Mouse (Mus musculus) bone marrow macrophage, adult 2 months (primary cell): ENCODE results near the gene Mrpl47. TPM values are rescaled to one million over a fixed set of nuclear protein-coding genes. Genes with fewer than 3 reads are reported as not detected.
"Not testable (repeated sequence)": the region's sequence is repeated elsewhere in the genome, so short reads cannot be mapped to it uniquely, and the experiment has no call there.

Experiments used
- H3K27ac ChIP-seq: 2 replicates; pipeline ENCODE4 v1.5.1; 2012; ENCODE audit warnings: low read depth, low read length; ENCODE audit not compliant: insufficient read depth
- H3K4me1 ChIP-seq: 2 replicates; pipeline ENCODE4 v1.6.1; 2012; ENCODE audit warnings: low read length; ENCODE audit not compliant: control insufficient read depth, insufficient read depth
- H3K4me3 ChIP-seq: 2 replicates; pipeline ENCODE4 v1.5.1; 2012; ENCODE audit warnings: mild to moderate bottlenecking, low read length, moderate library complexity; ENCODE audit not compliant: insufficient read depth
- CTCF ChIP-seq: IDR thresholded peaks from 2 replicates; pipeline ENCODE4 v1.5.1; 2012; ENCODE audit warnings: low read depth, mild to moderate bottlenecking, low read length, moderate library complexity
- POLR2A ChIP-seq: IDR thresholded peaks from 2 replicates; pipeline ENCODE4 v1.6.1; 2012; ENCODE audit warnings: mild to moderate bottlenecking, low read depth, low read length, borderline replicate concordance
- polyA plus RNA-seq: library from polyadenylated mRNA; stranded (reverse); fragments of >200 nt; gene quantifications from 2 replicates; pipeline ENCODE4 v1.2.4, GENCODE M21; 2012; ENCODE audit not compliant: missing spikeins, insufficient read depth, insufficient read length

Gene Mrpl47
- polyA plus RNA-seq, 1 experiment = 13.2 TPM

- H3K4me3 ChIP-seq = peak overlapping the region; percentile 97
- H3K27ac ChIP-seq = peak overlapping the region; percentile 78
- TF ChIP-seq CTCF (no peak), POLR2A (no peak)
- peaks cover 3% of the 10 kb centered on the region; the same call in 1 of the 2 replicates for H3K4me1 ChIP-seq
Measured at GRCm38 (mm10) chr3:32708368-32709231, 28.8 kb downstream of the Mrpl47 start.

- Histone ChIP-seq H3K27ac (no peak overlapping the region), H3K4me1 (peaks cover 3% of the 10 kb centered on the region; the same call in 1 of the 2 replicates), H3K4me3 (peak overlapping the region; percentile 51)
- TF ChIP-seq CTCF (no peak), POLR2A (no peak)
Measured at GRCm38 (mm10) chr3:32708052-32708367, 29.4 kb downstream of the Mrpl47 start.

- not testable (repeated sequence) for H3K27ac ChIP-seq, H3K4me1 ChIP-seq, H3K4me3 ChIP-seq
Measured at GRCm38 (mm10) chr3:32705647-32706348, 31.6 kb downstream of the Mrpl47 start, which contains the start of gene Actl6a. TSS of gene Actl6a (plus strand) at chr3:32706298.

- not testable (repeated sequence) for H3K27ac ChIP-seq, H3K4me1 ChIP-seq, H3K4me3 ChIP-seq
Measured at GRCm38 (mm10) chr3:32704632-32705031, 32.8 kb downstream of the Mrpl47 start.

DNA sequence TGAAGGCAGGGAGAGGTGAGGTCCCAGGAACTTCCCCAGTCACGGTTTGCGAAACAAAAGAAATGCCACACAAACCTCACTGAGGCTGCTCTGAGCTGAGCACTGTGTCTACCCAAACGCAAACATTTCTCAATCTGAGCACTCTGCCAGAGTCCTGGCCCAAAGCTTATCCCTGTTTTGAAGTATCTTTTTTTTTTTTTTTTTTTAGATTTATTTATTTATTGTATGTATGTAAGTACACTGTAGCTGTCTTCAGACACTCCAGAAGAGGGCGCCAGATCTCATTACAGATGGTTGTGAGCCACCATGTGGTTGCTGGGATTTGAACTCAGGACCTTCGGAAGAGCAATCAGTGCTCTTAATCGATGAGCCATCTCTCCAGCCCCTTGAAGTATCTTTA is 33.4 kb downstream of the Mrpl47 start:
- H3K4me1 ChIP-seq, H3K4me3 ChIP-seq, H3K27ac ChIP-seq: not testable (repeated sequence)

GRCm38 (mm10) chr3:32698228-32698863 is 39.1 kb downstream of the Mrpl47 start:
- H3K4me3 ChIP-seq = no peak overlapping the region
- TF ChIP-seq POLR2A (no peak), CTCF (peak; percentile 59)
- H3K4me1 ChIP-seq = peaks cover 4% of the 10 kb centered on the region; the same call in 1 of the 2 replicates
- no peak overlapping the region for H3K27ac ChIP-seq

DNA sequence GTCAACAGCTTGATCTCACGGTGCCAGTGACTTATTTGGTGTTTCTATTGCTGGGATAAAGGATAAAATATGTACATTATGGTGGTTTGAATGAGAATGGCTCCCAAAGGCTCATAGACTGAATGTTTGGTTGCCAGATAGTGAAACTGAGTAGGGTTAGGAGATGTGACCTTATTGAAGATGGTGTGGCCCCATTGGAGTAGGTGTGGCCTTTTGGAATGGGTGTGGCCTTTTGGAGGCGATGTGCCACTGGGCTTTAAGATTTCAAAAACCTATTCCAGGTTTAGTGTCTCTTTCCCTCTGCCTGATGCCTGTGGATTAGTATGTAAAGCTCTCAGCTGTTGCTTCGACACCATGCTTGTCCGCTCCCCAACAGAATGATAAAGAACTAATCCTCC is 41.8 kb downstream of the Mrpl47 start:
- H3K4me3 ChIP-seq = no peak overlapping the region
- H3K4me1 ChIP-seq = peaks cover 4% of the 10 kb centered on the region; the same call in 1 of the 2 replicates
- TF ChIP-seq CTCF (no peak), POLR2A (no peak)
- no peak overlapping the region for H3K27ac ChIP-seq

DNA sequence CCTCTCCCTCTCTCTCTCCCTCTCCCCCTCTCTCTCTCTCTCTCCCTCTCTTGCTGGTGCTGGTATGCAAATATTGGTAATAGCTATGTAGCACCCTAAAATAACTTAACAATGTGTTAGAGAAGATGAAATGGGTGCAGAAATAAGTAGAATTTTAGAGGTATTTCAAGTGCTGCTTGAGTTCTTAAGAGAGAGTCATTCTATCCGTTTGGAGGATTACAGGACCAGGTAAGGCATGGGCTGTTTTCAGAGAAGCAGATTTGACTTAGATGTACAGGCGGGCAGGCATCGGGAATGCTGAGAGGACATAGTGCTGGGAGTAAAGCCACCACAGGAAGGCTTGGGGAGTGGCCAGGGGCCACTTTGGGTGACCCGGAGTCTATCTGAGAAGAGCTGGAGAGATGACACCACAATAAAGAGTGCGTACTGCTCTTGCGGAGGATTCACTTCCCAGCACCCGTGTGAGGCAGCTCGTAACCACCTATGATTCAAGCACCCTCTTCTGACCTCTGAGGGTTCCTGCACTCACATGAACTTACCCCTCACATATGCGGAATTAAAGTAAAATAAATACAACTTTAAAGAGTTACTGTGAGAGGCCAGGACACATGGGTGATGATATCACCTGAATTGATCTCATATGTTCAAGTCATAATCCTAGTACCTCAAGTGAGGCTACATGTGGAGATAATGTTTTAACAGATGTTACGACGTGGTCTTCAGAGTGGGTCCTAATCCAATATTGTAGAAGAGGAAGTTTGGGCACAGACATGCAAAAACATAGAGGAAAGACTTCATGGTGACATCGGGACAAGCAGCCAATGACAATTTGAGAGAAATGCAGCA is 42.4 kb downstream of the Mrpl47 start:
- Histone ChIP-seq H3K27ac (no peak overlapping the region), H3K4me3 (no peak overlapping the region), H3K4me1 (peaks cover 4% of the 10 kb centered on the region; the same call in 1 of the 2 replicates)
- no peak for TF ChIP-seq POLR2A
- no peak for TF ChIP-seq CTCF

DNA sequence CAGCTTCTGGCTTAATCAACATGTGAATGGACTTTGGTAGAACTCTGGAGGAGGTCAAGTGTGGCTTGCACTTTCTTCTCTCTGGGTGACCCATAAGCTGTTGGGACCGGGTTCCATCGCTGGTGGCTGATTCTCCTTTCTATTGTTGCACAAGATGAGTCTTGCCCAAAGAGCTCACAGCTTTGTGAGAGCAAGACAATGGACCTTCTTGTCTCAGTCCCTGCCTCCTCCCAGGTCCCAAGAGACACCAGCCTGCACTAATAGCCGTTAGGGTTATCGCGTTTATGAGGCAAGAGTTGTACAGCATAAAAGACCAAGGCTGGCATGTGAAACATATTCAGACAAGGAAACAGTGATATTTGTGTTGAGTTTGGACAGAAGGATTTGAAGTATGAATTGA is 43.2 kb downstream of the Mrpl47 start:
- Histone ChIP-seq H3K27ac (no peak overlapping the region), H3K4me1 (peaks cover 4% of the 10 kb centered on the region; the same call in 1 of the 2 replicates), H3K4me3 (no peak overlapping the region)
- TF ChIP-seq POLR2A (no peak), CTCF (no peak)
